Mouse (Mus musculus) urinary bladder, postnatal 4 days (tissue): Measurements from ENCODE around the gene 9330182L06Rik.

Source experiments
- DNase-seq, 2 experiments: peaks; one replicate each; pipeline ENCODE4 v3.0.0; 2021 to 2022; ENCODE audit warnings: low spot score in 2 of 2

The 9330182L06Rik gene

GRCm38 (mm10) chr5:9361982-9362661, 96.2 kb downstream of the 9330182L06Rik start:
- DNase-seq, result no peak

GRCm38 (mm10) chr5:9364937-9365336, 99.0 kb downstream of the 9330182L06Rik start:
- DNase-seq, result no peak

DNA sequence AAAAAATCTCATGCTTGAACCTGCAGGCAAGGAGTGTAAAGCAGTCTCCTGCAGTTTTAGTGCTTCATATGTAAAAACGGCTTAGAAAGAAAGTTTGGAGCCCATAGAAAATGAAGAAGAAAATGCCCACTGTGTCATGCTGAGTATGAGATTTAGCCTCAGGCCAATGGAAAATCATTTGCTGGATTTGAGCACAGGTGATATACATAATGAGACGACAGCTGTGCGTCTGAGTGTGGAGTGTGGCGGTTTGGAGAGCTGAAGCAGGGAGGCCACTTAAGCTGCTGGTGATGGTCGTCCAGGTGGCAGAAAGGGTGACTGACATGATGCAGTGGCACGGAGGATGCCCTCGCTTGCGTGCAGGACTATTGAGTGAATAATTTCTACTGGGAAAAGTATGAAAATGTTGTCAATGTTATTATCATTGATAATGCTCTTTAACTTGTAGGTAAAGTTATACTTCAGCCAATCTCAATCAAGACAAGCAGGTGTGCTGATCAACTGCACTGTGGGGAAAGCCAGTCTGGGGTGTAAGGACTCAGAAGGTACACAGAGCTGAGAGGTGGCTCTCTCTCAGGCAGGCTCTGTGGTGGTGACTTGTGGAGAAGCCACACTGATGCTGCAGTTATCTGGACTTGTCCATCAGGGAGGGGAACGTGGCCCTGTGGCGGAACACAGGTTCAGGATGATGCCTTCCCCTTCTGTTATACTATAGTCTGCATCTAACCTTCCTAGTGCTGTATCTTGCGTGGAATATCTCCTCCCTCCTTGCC, 102.2 kb downstream of the 9330182L06Rik start:
- no peak for DNase-seq

DNA sequence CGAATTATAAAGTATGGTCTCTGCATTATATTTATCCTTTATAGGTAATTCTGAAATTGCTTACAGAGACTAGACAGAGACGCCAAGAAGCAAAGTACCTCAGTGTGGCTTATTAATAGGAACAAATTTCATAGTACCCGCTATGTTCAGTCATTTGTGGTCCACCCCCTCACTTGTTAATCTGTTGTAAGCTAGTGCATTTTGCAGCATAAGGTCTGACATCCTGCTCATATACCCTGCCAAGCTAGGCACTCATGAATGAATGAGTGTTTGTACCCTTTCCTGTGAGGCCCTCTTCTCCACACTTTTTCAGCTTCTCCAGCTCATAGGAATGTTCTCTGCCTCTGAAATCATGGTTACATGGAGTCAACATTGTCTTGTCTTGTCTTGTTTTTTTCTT, 105.2 kb downstream of the 9330182L06Rik start:
- no peak for DNase-seq

DNA sequence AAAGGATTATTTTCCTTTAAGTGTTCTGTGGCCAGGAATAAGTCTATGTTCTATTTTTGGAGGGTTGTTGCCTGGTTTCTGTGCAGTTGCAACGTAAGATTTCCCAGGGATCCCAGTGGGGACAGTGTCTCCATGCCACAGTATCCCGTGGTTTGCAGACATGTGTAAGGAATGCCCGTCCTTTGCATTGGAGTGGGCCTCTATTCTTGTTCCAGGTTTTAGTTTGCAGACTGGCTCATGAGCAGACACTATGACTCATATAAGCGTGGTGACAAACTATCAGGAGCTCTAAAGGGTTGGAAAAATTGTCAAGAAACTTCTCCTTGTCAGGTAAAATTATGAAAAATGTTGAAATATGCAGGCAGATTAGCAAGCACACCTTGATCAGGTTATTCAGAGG, 107.4 kb downstream of the 9330182L06Rik start:
- no peak for DNase-seq

DNA sequence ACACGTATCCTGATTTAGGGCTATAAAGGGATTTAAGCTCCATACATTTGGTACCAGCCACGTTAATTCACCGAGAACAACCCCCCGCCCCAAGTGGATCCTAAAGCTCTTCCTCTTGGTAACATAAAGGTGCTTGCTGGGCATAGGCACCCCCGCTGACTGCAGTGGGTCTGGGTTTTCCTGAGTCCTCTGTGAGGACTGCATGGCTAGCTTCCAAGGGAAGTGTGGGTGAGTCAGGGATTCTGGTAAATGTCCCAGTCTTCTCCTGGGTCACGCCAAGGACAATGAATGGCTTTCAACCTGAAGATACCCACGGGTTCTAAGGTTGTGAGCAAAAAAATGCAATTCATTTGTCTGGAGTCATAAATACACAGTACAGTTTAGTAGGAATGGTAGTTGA, 124.0 kb downstream of the 9330182L06Rik start:
- no peak for DNase-seq

DNA sequence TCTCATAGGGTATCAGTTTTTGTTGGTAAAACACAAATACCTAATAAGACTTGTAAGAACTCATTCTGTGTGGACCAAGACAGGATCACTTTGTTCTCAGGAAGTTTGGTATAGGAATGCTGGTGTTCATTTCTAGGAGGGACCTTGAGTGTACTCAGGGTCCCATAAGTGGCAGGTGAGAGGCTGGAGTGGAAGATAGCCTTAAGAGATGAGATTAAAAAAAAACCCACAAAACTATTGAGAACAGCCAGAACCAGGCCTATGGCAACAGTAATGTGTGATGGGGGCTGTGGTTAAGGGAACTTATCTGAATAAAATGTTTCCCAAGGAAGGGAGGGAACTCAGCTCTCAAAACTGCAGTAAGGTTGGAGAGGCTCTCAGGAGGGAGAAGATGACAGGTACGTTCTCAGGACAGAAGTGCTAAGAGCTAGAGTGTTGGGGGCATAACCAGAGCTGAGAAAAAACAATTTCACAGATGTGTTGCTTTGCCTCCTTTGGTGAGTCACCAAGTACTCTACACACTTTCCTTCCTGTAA, 126.0 kb downstream of the 9330182L06Rik start:
- no peak for DNase-seq

- DNase-seq, result no peak
Measured at GRCm38 (mm10) chr5:9417098-9417497, 151.2 kb downstream of the 9330182L06Rik start.

- DNase-seq, result no peak
Measured at GRCm38 (mm10) chr5:9417802-9418201, 151.9 kb downstream of the 9330182L06Rik start.

DNA sequence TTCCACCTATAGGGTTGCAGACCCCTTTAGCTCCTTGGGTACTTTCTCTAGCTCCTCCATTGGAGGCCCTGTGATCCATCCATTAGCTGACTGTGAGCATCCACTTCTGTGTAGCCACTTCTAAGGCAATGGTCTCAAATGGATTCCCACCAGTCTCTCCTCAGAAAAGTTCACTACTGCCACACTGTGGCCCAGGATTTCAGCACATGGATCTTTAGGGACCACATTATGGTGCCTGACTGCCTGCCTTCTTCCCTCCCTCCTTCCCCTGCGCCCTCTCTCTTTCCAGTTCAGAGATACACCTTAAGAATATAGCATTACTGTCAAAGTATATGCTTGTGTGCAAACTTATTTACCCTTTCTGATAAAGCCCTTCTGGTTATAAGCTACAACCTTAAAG, 154.0 kb downstream of the 9330182L06Rik start:
- DNase-seq, result no peak

- DNase-seq, result no peak
Measured at GRCm38 (mm10) chr5:9424464-9424863, 158.5 kb downstream of the 9330182L06Rik start.

- no peak for DNase-seq
Measured at GRCm38 (mm10) chr5:9427165-9427564, 161.2 kb downstream of the 9330182L06Rik start.

GRCm38 (mm10) chr5:9427581-9428241, 161.8 kb downstream of the 9330182L06Rik start:
- DNase-seq, result no peak

DNA sequence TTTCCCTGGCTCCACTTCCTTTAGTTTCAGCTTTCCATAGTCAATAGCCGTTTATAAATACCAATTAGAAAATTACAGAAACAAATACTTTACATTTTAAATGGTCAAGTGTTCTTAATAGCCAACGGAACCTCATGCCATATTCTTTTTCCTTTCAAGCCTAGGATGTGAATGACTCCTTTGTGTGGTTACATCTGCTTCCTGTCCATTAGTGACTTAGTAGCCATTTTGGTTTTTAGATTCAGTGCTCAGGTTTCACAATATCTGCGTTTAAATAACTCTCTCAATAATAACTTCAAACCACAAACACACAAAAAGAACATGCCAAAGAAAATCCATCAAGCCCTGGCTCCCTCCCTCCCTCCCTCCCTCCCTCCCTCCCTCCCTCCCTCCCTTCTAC, 162.8 kb downstream of the 9330182L06Rik start:
- no peak for DNase-seq

- DNase-seq, result no peak
Measured at GRCm38 (mm10) chr5:9446146-9446545, 180.2 kb downstream of the 9330182L06Rik start.

GRCm38 (mm10) chr5:9448931-9449330, 183.0 kb downstream of the 9330182L06Rik start:
- DNase-seq, result no peak

GRCm38 (mm10) chr5:9449570-9449969, 183.7 kb downstream of the 9330182L06Rik start:
- no peak for DNase-seq

- no peak for DNase-seq
Measured at GRCm38 (mm10) chr5:9453298-9453697, 187.4 kb downstream of the 9330182L06Rik start.

DNA sequence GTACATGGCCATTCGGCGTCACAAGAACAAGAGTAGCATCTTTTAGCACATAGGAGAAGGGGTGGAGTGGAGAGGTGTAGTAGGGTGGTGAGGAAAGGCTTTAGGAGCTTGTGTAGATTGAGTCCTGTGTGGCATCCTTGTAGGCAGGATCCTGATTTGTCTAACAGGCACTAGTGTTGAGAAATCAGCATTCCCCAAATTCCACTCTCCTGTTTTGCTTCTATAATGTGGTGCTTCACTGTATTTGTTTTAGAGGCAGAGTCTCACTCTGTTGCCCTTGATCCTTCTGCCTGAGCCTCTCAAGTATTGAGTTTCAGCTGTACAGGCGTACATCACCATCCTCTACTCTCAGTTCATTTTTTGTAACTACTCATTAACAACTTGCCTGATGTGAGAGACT, 211.7 kb downstream of the 9330182L06Rik start:
- DNase-seq, result no peak

- DNase-seq, result no peak
Measured at GRCm38 (mm10) chr5:9495456-9495855, 229.5 kb downstream of the 9330182L06Rik start.

DNA sequence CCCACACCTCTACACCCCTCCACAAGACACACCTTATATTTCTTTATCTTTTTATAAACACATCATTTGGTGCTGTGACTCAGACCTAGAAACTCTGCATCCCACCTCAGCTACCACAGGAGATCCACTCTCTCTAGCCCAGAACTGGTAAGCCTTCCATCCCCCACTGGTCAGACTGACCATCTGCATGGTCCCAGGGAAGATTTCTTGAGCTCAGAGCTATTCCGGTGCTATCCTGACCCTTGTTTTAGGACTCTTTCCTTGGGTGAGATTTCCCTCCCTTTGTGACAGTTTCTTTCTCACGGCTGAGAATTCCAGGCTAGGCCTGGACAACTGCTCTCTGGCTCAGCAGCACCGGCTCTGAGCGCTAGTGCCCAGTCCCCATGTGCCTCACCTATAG, 231.3 kb downstream of the 9330182L06Rik start:
- no peak for DNase-seq

- DNase-seq, result no peak
Measured at GRCm38 (mm10) chr5:9511027-9511426, 245.1 kb downstream of the 9330182L06Rik start.
